Mouse (Mus musculus): ENCODE data around the gene Prlh.

The Prlh gene

DNA sequence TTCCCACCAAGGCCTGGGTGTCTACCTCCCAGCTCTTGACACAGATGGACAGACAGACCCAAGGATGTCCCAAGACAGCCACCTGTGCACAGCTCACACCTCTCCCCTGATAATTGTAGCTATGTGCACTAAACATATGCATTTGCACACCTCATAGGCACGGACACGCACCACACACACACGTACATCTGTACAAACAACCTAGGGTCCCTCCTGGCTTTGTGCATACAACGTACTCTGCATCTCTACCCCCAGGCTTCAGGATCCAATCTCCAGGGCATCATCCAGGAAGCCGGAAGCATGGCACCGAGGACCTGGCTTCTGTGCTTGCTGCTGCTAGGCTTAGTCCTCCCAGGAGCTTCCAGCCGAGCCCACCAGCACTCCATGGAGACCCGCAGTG lies at the start of gene Prlh:
Gene Prlh, plus strand, starts transcription at position 301 of the 400 bp plus-strand sequence.
- DNase-seq = no peak

DNA sequence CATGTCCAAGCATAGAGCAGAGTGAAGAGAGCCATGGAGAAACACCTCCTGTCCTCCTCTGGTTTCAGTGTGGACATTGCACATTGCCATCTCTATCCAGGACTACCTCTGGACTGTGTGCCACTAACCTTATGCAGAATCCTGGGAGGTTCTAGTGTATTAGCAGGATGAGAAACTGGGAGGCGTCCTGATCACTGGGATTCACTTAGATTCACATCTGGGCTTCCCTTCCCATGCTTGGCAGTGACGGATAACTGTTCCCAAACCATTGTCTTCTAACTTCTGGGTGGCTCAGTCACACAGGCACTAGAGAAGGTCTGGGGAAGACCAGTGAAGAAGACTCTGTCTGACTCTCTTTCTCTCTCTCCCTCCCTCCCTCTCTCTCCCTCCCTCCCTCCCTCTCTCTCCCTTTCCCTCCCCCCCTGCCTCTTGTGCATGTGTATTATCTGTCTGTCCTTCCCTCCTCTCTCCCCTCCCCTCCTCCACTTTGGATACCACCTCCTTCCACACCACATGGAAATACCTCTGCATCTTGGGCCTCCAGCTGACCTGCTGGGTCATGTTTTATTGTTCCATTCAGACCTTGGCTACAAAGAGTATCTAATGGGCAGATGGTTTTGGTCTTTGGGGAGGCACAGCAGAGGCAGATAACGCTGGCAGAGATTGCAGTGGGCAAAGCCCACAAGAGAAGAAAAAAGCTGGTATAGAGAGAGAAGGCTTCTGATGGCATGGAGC lies 49.5 kb upstream of the Prlh start:
- DNase-seq = no peak

DNA sequence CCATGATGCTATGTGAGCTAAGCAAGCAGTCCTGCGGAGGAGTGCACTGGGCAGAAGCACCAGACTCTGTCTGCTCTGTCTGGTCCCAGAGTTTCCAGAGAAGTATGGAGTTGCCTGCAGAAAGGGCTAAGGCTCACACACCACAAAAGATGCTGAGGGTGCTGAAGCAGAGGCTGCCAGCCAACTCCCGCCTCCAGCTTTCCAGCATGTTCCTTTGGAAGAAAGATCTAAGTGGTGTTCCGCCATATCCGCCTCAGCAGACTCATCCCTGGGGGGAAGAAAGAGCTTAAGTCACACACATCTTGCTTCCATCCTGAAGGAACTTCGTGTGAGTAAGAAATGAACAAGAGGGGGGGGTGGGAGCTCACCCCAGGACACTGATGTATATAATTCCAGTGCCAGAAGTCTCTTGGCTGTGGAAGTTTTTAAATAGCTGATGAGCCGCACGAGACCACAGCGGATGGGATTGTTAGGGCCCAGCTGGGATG lies 48.9 kb upstream of the Prlh start:
- no peak for DNase-seq

DNA sequence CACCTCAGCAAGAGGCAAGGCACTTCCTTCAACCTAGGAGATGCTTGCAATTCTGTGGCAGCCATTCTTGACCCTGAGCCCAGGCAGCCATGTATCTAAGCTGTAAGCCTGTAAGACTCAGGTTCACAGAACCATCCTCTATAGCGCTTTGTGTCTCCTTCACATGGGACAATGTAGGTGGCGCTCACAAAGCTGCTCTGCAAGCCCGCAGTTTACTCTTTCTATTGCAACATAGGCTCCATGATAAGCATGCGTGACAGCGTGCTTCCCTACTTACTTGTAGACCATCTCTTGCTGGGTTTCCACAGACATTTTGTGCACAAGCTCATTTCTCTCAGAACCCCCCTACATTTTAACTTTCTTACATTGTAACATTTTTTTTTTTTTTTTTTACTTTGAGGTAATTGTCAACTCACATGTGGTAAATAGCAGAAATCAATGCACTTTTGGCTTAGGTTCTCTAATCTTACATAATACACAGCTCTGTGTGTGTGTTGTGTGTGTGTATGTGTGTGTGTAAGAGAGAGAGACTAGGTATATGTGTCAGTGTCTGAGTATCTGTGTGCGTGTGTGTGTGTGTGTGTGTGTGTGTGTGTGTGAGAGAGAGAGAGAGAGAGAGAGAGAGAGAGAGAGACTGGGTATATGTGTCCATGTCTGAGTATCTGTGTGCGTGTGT lies 48.0 kb upstream of the Prlh start:
- DNase-seq = no peak

DNA sequence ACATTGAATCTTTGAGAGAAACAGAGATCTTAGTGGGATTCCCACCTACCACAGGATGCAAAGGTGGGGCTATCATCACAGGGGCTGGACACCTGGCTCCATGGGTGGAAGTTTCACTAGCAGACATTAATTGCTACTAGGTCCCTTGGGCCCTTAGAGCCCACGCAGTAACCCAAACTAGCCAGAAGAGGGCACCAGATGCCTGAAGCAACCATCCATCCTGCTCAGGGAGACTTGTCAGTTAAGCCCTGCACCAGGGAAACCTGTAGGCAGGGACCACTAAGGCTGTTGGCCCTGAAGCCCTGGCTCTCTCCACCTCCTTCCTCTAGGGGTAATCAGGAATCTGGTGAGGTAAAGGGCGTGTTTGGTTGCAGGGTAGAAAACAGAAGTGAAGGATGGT lies 46.6 kb upstream of the Prlh start:
- peak; percentile 48 to 54 for DNase-seq

DNA sequence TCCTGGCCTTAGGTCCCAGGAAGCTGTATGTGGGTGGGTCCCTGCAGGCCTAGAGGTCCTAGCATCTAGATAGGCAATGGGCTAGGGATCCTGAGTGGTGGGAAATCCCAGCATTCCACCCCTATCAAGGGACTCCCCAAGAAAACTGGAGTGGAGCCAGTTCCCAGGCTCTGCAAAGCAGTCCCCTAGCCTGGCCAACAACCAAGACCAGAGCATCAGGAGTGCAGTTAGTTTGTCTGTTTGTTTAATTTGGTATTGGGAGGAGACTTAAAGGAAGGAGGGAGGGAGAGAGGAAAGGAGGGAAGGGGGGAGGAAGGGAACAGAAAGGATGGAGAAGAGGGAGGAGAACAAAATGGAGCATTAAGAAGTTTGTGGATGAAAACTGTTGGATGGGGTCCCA lies 43.7 kb upstream of the Prlh start:
- no peak for DNase-seq

DNA sequence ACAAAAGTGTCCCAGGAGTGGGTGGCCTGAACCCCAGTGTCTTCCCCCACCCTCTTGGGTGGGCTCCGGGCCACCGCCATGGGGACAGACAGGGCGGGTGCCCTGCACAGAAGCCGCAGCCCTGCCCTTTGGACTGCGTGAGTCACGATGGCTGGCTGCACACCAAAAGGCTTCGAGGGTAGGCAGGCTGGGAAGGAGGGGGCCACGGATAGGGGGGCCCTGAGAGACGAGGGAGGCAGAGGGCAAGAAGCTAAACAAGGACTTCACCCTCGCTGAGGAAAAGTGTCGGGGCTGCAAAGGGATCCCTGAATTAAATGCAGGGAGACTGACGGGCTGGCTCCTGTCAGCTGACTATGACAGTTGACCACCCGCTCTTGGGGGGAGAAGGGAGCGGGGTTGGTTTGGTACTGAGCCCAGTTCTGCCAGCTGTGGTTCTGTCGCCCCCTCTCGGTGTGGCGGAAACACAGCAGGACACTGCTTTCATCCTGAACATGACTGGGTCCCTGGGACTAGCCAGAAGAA lies 43.2 kb upstream of the Prlh start:
- peak; percentile 14 to 17 for DNase-seq

DNA sequence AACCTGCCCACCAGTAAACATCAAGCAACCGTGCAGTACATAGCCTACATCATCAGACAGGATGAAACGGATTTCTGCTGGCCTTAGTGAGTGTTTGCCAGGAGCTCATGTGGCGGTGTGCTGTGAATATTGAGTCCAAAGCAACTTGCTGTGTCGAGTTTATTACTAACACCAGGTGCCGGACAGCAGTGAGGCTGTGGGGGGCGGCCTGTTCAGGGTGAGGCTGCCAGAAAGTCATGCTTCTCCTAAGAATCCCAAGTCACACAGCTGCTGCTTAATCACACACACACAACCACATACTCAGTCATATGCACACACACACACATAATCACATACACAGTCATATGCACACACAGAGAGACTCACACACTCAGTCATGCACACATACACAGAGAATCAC lies 39.7 kb upstream of the Prlh start:
- no peak for DNase-seq

DNA sequence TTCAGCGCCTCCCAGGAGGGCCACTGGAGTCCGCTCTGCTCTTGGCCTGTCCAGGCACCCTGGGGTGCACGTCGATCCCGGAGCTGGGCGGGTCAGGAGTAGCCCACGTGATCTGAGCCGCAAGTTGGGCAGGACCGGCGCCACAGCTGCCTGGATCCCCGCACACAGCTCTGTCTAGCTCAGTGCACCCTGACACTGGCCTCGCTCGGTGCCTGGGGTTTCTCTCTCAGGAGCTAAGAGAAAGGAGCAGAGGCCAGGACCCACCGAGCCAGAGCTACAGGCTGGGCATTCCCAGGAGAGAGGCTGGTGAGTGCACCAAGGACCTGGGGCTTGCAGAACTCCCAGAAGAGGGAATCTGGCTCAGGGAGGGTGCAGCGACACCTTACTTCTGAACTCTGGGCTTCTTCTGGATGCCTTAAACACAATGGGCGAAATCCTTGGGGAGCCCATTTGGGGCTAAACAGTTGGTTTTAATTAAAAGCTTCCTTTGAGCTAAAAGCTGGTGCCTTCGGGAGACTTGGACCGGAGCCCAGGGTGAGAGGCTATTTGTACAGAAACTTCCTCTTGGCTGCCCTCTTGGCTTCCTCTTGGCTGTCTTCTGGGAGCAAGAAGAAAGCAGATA lies 37.8 kb upstream of the Prlh start, which contains the start of gene Mlph:
Gene Mlph, plus strand, starts transcription at position 138 of the 622 bp plus-strand sequence.
- DNase-seq = no peak

DNA sequence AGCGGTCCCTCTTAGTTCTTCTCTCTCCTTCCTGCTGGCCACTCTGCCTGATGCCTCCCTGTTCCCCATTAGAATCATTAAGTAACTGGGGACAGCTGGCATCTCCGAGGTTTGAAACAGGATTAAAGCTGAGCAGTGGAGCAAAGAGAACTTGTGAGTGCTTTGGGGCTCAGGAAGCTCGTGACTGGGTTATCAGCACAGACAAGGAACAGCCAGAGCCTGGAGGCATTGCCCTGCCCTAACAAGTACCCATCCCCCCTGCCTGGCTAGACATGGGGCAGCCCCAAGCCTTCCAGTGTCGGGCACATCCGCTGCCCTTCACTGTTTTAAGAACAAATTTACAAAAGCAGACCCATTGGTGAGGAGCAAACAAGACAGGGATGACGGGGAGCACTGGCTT lies 35.4 kb upstream of the Prlh start:
- no peak for DNase-seq

DNA sequence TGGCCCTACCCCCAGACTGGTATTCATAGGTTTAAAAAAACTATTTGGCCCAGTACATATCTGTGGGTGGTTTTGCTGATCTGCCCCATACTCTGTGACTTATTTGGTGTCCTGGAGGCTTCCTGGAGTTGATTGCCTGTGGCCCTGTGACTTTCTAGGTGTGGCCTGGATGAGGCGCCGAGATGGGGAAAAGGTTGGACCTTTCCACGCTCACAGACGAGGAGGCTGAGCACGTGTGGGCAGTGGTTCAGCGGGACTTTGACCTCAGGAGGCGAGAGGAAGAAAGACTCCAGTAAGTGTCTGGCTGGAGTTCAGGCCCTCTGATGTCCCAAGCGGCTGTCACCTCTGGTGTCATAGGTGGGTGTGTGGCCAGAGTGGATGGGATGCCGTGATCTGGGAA lies 31.2 kb upstream of the Prlh start:
- no peak for DNase-seq

DNA sequence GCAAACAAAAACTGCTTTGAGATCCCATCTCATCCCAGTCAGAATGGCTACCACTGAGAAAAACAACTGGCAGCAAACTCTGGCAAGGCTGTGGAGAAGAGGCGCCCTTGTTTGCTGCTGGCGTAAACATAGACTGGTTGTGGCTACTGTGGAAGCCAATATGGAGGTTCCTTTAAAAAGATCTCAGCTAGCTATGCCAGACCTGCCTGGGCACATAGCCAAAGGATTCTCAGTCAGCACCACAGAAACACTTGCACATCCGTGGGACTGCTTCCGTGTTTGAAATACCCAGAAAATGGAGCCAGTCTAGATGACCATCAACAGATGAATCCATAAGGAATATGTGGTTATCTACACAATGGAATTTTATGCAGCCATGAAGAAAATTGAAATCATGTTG lies 26.9 kb upstream of the Prlh start:
- DNase-seq = peak; percentile 23 to 27

DNA sequence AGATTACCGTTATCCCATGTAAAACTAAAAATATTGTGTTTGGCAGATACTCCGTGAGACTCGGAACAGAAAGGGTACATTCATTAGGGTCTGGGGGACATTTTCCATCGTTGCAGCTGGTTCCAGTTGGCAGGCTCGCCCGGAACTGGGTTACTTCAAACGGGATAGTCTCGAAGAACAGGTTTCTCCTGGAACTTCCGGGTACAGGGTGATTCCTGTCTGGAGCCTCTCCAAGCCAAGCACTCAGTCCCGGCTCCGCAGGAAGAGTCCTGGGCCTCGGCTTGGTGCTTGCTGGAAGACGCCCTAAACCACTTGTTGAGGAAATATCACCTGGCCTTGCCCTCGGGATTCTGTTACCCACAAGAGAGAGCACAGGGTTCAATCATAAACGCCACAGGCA lies 25.6 kb upstream of the Prlh start:
- DNase-seq = no peak

DNA sequence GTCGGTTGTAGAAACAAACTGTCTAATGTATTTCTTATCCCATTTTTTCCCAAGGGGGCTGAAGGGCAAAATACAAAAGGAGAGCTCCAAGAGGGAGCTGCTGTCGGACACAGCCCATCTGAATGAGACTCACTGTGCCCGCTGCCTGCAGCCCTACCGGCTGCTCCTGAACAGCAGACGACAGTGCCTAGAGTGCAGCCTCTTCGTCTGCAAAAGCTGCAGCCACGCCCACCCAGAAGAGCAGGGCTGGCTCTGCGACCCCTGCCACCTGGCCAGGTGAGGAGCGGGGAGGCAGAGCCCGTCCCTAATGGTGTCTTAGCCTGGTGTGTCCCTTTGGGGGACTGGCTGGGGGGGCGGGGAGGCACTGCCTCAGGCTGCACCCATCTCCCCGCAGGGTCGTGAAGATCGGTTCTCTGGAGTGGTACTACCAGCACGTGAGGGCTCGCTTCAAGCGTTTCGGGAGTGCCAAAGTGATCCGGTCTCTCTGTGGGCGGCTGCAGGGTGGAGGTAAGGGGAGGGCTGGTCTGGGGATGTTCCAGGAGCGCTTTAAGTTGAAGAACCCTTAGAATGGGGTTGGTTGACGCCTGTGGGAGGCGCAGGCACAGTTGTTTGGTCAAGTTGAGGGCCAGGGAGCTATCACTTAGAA lies 24.9 kb upstream of the Prlh start:
- no peak for DNase-seq

DNA sequence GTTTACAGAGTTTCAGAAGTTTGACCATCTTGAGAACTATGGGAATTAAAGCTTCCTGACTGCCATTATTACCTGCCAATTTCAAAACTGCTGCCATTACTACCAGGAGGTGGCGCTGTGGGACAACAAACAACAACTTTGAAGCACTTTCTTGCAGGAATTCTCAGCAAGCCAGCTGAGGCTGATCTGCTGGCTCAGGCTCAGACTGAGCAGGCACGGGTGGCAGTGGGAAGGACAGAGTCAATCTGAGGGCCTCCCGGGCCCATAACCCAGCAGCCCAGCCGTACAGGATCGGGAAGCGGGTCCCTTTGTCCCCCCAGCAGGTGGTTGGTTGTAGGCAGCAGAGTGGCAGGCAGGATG lies 24.4 kb upstream of the Prlh start:
- DNase-seq = peak; percentile 73 to 80

DNA sequence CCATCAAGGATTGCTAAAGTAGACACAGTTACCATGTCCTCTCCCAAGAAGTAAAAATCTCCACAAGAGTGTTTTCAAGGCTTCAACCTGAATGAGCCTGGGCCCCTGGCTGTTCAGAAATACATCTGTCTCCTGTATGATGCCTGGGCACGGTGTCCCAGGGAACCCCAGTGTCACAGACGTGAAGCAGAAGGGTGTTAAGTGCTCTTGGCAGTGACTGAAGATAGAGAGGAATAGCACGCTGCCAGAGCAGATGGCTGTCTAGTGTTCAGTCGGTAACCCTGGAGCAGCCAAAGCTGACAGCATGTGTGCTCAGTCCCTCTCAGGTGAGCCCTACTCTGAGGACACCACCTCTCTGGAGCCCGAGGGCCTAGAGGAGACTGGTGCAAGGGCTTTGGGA lies 19.9 kb upstream of the Prlh start:
- peak; percentile 57 to 67 for DNase-seq

DNA sequence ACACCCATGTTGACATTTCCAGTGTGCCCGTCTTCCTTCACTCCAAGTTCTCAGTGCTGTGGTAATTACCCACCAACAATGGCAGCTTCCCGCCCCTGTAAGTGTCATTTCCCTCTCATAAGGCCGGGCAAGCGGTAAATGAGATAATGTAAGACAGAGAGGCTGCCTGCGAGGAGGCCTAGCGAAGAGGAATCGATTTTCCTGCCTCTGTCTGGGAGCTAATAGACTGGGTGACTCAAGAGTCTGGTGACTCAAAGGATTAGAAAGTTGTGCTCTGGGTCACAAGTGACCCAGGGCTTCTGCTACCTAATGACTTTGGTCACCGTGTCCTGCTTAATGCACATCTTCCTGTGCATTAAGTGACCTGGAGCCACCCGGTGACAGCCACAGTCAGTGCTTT lies 15.9 kb upstream of the Prlh start:
- DNase-seq = no peak

DNA sequence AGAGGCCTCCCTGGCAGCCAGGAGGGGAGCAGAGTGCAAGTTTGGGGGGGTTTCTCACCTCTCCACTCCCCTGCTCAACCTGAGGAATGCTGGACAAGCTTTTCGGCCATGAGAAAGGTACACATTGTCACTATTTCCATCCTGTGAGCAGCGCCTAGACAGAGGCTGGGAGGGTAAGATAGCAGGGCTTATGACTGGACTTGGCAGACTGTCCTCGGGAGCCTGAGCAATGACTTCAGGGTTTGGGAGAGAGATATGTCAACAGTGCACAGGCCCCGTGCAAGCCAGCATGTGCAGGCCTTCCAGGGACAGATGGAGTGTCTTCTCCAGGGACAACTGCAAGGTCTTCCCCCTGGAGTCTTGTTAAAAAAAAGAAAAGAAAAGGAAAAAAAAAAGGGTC lies 12.9 kb upstream of the Prlh start:
- no peak for DNase-seq

DNA sequence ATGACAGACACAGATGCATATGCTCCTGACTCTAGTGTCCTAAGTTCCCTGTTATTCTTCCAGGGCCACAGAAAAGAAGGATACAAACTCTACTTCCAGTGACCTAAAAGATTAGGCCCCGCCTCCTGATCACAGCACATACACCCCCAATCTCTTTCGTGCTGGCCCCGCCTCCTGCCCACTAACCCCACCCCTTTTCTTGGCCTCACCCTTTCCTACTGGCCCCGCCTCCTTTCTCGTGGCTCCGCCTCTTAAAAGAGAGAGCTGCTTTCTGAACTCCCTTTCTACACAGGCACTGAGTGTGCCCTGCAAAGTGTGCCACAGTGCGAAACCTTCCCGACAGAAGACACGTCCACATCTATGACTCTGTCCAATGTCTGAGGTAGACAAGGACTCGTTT lies 7.7 kb upstream of the Prlh start:
- DNase-seq = no peak

DNA sequence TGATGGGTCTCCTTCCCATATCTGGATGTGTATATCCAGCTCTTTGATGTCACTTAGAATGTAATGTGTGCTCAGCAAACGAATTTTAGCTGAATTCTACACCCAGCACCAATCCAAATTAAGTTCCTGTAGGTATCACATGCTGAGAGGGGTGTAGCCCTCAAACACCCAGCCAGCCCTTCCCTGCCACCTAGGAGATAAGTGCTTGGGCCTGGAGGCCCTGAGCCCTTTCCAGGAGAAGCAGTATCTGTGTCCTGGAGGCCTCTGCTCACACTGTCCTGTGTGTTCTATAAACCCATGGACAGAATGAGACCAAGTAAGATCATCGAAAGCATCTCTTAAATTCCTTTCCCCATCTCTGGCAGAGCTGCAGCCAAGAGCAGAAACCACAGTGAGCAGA lies 5.7 kb upstream of the Prlh start:
- no peak for DNase-seq

DNA sequence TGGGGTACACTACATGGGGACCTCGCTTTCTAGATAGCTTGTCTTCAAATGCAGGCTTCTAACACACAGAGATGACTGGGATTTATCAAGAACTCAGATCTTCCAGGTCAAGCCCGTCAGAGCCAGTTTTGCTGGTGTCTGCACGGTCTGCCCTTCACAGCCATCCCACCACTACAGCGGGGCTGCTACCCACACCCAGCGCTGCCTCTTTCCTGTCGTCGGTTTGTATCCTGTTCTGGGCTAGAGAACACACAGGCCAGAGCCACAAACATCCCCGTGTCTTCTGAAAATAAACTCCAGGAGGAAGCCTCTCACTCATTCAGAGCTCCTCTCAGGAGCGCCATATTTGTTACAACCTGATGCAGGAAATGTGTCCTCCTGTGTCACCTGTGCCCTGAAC lies 3.6 kb upstream of the Prlh start:
- no peak for DNase-seq

DNA sequence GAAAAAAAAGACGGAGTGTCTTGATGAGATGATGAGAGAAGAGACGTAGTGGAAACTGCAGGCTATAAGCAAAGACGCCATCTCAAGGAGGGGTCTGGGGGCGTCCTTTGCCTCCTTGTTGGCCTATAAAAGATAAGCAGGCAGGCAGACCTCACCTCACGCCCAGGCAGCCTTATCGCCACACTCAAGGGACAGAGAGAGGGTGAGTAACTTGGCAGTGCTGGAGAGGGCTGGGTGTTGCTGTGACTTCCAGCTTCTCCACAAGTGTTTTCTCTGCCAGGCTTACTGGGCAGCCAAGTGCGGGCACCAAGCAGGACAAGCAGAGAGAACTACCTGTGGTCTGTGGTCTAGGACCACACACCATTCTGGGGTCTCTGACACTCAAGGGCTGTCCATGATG lies 1.2 kb upstream of the Prlh start:
- no peak for DNase-seq

DNA sequence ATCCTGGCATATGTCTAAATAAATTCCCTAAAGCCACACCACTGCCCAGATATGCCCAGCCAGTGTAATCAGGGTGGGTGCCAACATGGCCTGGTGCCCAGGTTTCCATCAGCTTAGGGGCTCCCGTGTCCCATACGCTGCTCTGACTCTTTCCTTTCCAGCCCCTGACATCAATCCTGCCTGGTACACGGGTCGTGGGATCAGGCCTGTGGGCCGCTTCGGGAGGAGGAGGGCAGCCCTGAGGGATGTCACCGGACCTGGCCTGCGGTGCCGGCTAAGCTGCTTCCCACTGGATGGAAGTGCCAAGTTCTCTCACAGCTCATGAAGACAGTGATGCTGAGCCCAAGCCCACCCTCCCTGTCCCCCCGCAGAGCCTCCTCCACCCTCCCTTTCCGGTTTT lies 780 bp downstream of the Prlh start:
- no peak for DNase-seq
